Mouse (Mus musculus) olfactory bulb, adult 2 months (tissue): ENCODE data around the gene St6galnac4. TPM values are rescaled to one million over a fixed set of nuclear protein-coding genes. Genes with fewer than 3 reads are reported as not detected.

ENCODE experiments used
- H3K27ac ChIP-seq: fragments of 200-500 bp; 2 replicates; pipeline ENCODE4 v1.5.1; 2012; ENCODE audit warnings: low read depth, low read length; ENCODE audit not compliant: insufficient read depth
- H3K4me1 ChIP-seq: fragments of 200-500 bp; 2 replicates; pipeline ENCODE4 v1.6.1; 2012; ENCODE audit warnings: low read length; ENCODE audit not compliant: control insufficient read depth, insufficient read depth
- H3K4me3 ChIP-seq: fragments of 200-500 bp; 2 replicates; pipeline ENCODE4 v1.5.1; 2012; ENCODE audit warnings: mild to moderate bottlenecking, low read depth, low read length, moderate library complexity; ENCODE audit not compliant: insufficient read depth
- CTCF ChIP-seq: fragments of 200-500 bp; IDR thresholded peaks from 2 replicates; pipeline ENCODE4 v1.5.1; 2012; ENCODE audit warnings: low read depth, mild to moderate bottlenecking, low read length, moderate library complexity; ENCODE audit not compliant: insufficient read depth
- POLR2A ChIP-seq: fragments of 200-500 bp; IDR thresholded peaks from 2 replicates; pipeline ENCODE4 v1.6.1; 2012; ENCODE audit warnings: mild to moderate bottlenecking, low read depth, low read length, moderate library complexity; ENCODE audit not compliant: insufficient read depth
- WGBS: fragments of 180-500 bp; shearing (Covaris S2); methylation state at CpG from one replicate; pipeline ENCODE4 v1.1.7; 2018; 5-methylcytosine and 5-hydroxymethylcytosine counted together
- polyA plus RNA-seq: library from polyadenylated mRNA; stranded (reverse); fragments of >200 nt; gene quantifications from 2 replicates; pipeline ENCODE4 v1.2.4, GENCODE M21; 2012; ENCODE audit warnings: low replicate concordance; ENCODE audit not compliant: missing spikeins, insufficient read depth, insufficient read length

The St6galnac4 gene
- not detected in 2 replicates for polyA plus RNA-seq

DNA sequence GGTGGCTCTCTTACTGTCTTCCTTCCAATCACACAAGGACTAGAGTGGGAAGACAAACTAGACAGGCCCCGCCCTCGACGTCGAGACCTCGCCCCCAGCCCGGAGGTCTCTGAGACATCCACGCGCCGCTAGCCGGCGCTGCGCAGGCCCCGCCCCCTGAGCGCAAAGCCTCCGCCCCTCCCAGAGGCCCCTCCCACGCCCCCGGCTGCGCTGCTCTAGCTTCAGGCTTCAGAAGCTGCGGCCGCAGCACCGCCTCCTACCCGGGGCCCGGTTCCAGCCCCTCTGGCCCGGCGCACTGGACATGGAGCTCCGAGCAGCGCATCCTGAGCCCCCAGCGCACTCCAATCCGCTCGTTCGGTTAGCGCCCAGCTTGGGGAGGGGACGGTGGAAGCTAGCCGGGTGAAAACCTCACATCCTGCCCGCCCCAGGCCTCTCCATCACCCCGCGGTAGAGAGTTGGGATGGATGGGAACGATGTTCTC is at the start of gene St6galnac4:
TSS of gene St6galnac4 (plus strand) at position 225 of the 481 bp plus-strand sequence.
- peaks cover 32% of the 10 kb centered on the region for H3K4me1 ChIP-seq
- under 1% methylated on average over 38 of the region's 38 CpGs for WGBS
- TF ChIP-seq CTCF (no peak), POLR2A (peak; percentile 63)
- H3K4me3 ChIP-seq: peak within 1 kb of the TSS; percentile 53
- peak within 1 kb of the TSS; percentile 7; the same call in 1 of the 2 replicates for H3K27ac ChIP-seq

DNA sequence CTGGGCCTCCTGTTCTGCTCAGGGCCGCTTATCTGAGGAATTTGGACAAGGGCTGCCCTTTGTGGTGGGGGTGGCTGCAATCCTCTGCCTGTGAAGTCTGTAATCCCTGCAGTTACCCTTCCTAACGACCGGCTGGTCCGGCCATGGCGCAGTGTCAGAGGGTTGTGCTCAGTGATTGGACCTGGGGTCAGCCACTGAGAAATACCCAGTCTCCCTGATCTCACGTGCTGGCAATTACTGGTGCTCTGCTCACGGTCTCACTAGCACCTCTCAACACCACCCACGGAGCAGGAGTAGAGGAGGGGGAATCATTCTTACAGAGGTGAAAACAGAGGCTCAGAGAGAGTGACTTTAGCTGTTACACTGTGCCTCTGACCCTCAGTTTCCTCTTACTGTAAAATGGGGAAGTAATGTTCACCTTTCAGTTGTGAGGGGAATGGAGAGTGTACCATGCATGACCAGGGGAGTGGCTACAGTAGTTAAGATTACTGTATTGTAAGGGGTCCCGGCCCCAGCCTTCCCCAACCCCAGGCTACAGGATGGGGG is 49.5 kb upstream of the St6galnac4 start:
- Histone ChIP-seq H3K27ac (no peak overlapping the region), H3K4me3 (peak overlapping the region; percentile 74), H3K4me1 (peaks cover 31% of the 10 kb centered on the region)
- TF ChIP-seq CTCF (no peak), POLR2A (no peak)
- WGBS: 36% methylated on average over 9 of the region's 9 CpGs

DNA sequence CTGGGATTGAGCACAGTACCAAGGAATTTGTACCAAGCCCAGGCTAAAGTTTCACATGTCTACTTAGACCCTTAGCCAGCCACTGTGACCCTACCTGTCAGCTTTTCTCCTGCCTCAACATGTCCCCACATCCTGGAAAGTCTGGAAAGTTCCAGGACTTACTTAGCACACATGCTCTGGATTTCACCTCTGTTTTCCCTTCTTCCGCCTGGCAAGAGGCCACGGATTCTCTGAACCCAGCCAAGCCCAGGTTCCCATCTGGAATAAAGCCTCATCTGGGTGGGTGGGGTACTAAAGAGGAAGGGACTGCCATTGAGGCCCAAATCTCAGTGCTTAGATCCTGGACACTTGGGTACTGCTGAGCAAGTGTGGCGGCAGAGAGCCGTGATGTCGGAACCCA is 49.0 kb upstream of the St6galnac4 start:
- Histone ChIP-seq H3K4me1 (peaks cover 31% of the 10 kb centered on the region), H3K4me3 (peak overlapping the region; percentile 6; the same call in 1 of the 2 replicates), H3K27ac (no peak overlapping the region)
- WGBS: 71% methylated on average over 5 of the region's 5 CpGs
- TF ChIP-seq POLR2A: no peak

DNA sequence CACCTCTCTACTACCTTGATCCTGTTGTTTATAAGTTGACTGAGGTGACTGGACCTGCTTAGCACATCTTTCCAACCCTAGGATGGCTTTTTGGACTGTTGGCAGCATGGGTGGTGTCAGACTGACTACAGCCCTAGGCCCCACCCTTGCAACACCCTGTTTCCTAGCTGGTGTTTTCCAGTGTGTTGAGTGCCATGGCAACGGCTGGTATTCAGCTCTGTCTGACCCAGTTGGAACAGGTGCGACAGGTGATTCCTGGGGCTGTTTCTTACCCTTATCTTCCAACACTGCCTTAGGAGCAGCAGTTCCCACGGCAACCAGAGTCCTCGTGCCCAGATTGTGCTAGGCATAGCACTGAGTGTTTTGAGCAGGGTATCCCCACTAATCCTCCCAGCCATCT is 48.4 kb upstream of the St6galnac4 start:
- no peak overlapping the region for H3K27ac ChIP-seq
- TF ChIP-seq POLR2A (no peak), CTCF (no peak)
- WGBS: 43% methylated on average over 4 of the region's 4 CpGs
- no peak overlapping the region; the same call in 1 of the 2 replicates for H3K4me3 ChIP-seq
- peaks cover 31% of the 10 kb centered on the region for H3K4me1 ChIP-seq

DNA sequence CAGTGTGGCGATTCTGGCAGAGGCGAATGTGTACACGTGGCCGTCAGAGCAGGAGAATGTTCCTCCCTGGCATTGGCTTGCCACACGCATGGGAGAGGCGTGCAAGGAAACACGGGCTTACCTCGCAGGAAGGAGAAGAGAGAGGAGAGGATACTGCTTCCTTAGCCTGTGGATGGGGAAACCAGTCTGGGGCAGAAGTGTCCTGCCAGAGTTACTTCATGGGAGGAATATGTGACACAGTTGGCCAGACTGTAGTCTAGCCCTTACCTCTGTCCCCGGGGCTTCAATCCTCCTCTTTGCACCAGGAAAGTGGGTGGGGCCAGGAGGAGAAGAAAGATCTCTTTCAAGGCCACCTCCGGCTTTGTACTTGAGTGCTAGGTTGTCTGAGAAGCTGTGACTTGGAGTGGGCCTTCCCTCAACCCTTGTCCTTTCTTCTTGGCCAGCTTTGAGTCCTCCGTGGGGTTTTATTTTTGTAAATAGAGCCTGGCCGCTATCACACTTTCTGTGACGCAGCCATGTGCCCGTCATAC is 47.4 kb upstream of the St6galnac4 start:
- Histone ChIP-seq H3K27ac (no peak overlapping the region), H3K4me1 (peaks cover 29% of the 10 kb centered on the region), H3K4me3 (no peak overlapping the region)
- WGBS: 74% methylated on average over 14 of the region's 14 CpGs
- TF ChIP-seq POLR2A (no peak), CTCF (no peak)

DNA sequence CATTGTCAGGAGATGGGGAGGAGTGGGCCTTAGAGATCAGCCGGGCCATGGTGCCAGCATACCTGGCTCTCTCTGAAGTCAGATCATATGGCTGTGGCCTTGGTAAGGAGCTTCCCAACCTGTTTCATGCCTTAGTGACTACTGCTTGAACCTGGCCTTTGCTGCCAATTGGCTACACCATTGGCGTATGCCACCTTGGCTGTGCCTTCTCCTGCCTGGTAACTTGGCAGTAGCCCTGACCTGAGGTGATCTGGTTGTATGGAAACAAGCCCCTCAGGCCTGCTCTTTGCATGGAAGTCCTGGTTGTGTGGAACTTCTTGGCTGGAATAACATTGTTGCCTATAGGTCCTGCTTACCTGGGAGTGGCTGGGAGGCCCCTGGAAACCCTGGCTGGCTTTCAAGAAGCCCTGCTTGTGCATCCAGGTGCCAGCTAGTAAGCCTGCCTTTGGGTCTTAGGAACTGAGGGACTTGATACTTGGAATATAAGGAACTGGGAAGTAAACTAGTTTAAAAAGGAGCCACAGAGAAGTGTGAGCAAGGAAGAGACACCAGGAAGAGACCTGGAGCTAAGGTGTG is 45.5 kb upstream of the St6galnac4 start:
- no peak for TF ChIP-seq CTCF
- no peak for TF ChIP-seq POLR2A
- 87% methylated on average over 2 of the region's 2 CpGs for WGBS
- H3K27ac ChIP-seq: no peak overlapping the region

DNA sequence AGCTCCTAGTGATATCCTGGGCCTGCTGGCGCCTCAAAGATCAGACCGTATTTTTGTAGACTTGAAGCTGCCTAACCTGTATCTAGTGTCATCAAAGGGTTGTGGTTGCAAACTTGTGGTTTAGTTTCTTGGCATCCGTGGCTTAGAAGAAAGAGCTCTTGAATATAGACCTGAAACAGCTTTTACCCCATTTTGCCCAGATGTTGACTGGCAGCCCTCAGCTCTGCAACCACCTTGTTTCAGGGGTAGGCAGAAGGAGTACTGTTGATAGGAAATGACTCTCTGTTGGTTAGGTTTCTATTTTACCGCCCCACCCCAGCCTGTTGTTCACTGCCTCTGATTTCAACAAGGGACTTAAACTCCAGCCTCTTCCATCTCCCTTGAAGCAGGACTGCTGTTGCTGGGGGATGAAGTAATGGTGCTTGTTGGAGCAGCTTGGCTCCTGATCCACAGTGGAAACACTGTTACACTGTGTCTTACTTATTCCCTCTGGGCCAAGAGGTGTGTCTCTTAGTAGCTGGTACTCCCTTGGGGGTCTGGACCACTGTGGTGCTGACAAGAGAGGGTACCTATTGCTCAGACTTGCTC is 44.8 kb upstream of the St6galnac4 start:
- TF ChIP-seq CTCF: no peak
- no peak for TF ChIP-seq POLR2A
- 84% methylated on average over 4 of the region's 4 CpGs for WGBS
- no peak overlapping the region for H3K4me3 ChIP-seq
- no peak overlapping the region for H3K27ac ChIP-seq
- H3K4me1 ChIP-seq: peaks cover 18% of the 10 kb centered on the region

More for the DNA sequence above, 45.5 kb upstream of the St6galnac4 start:
- peaks cover 24% of the 10 kb centered on the region for H3K4me1 ChIP-seq
- H3K4me3 ChIP-seq: no peak overlapping the region

DNA sequence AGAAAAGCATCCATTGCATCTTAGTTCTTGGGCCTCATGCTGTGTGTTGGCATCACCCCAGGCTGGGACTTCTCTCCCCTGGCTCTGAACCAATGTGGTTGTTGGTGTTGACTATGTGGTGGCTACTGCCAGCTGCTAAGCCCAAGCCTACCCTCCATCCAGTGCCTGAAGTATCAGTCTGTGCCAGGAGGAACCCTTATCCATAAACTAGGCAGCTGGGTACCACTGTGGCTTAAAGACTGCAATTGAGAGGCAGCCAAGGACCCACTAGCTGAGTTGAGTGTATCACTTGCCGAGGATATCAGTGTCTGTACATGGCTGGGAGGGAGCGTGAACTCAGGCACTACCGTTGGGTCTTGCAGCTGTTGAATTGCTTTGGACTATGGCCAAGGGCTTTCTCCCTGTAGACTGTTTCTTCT is 43.9 kb upstream of the St6galnac4 start:
- Histone ChIP-seq H3K4me3 (no peak overlapping the region), H3K27ac (no peak overlapping the region), H3K4me1 (peaks cover 19% of the 10 kb centered on the region)
- WGBS: 35% methylated on average over 3 of the region's 3 CpGs
- TF ChIP-seq POLR2A: no peak
- TF ChIP-seq CTCF: no peak

GRCm38 (mm10) chr2:32546951-32547350 is 39.9 kb upstream of the St6galnac4 start:
- no peak overlapping the region for H3K4me3 ChIP-seq
- H3K27ac ChIP-seq: no peak overlapping the region
- no peak for TF ChIP-seq CTCF
- no peak for TF ChIP-seq POLR2A
- peaks cover 17% of the 10 kb centered on the region for H3K4me1 ChIP-seq
- 60% methylated on average over 1 of the region's 1 CpGs for WGBS
